Mouse (Mus musculus): Measurements from ENCODE around the gene 4930435E12Rik.
"Not testable (repeated sequence)": the region's sequence is repeated elsewhere in the genome, so short reads cannot be mapped to it uniquely, and the experiment has no call there.

The 4930435E12Rik gene

DNA sequence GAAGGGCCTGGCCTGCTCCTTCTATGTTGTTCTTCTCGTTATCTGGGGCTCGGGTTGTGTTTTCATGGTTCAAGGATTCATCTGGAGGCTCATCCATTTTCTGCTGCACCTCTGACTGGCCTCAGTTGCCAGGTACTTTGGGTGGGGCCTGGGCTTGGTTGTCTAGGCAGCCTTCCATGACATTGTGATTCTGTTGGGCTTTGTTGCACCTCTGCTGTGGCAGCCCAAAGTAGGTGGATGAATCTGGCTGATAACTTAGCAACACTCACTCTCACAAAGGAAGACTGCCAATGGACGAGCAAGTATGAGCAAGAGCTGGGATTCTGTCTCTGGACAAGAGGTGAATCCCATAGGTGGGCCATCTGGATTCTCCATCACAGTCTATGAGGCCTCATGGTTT, at the start of gene 4930435E12Rik:
Gene 4930435E12Rik (minus strand): TSS at position 101 of the 400 bp plus-strand sequence.
- DNase-seq, result no peak

DNA sequence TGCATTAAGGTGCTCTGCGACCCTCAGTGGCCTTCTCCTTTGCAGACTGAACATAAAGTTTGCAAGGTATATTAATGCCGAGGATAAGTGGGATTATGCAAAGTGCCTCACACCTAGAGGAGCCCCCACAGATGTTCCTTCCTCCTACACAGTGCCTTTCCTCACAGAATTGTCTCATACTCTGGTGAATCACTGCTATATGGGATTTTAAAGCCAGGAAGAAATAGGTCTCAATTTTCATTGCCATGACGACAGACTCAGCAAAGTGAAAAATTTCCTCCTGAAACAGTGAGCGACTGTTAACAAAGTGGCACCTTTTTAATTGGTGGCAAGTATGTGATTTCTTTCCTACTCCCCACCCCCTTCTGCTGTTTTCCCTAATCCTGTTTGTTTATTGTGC, 45.9 kb upstream of the 4930435E12Rik start:
- DNase-seq, result no peak

DNA sequence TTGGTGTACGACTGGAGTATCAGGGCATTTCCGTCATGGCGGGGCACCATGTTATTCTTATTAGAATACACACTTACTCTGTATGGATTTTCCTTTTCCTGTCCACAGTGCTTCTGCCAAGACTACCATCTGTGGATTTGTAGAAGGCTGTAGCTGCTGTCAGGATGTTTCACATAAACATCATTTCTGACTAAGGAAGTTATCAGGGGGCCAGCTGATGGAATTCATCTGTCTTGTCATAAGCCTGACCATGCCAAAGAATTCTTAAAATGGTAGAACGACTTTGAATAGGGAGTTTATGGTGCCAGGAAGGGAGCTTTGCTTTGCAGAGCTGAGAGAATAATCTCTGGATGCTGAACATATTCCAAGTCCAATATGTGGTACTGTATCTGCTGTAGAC, 44.7 kb upstream of the 4930435E12Rik start:
- no peak for DNase-seq

DNA sequence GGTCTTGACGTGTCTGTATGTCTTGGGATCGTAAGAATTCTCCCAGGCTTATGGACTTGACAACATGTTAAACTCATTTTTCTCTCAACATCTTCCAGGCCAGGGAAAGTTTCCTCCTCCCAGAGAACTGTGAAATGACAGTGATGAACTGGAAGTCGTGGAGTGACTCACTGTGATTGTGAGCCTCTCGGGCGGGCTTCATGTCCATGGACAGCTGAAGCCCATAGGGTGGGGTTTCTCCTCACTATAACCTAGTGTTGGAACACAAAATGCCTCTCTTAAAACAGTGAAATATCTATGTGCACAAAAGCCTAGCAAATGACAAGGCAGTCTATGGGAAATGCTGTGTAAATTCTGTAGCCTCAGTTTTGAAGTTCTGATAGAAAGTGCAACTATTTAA, 35.8 kb upstream of the 4930435E12Rik start:
- no peak for DNase-seq

DNA sequence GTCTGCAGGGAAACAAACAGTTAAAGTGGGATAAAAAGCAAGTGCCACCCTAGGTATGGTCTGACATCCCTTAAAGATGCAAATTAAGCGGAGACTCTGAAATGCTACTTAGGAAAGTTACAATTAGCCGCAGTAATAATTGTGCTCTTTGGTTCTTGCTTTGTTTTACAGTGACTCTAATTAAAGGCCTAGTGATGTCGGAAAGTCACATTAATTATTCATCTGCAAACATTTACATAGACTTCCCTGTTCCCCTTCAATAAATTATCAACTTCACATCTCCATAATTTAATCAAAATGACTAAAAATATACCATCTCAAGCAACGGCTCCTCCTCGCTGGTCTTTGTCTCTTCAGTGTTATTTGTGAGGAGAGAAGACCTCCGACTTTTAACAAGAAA, 32.0 kb upstream of the 4930435E12Rik start:
- no peak for DNase-seq

DNA sequence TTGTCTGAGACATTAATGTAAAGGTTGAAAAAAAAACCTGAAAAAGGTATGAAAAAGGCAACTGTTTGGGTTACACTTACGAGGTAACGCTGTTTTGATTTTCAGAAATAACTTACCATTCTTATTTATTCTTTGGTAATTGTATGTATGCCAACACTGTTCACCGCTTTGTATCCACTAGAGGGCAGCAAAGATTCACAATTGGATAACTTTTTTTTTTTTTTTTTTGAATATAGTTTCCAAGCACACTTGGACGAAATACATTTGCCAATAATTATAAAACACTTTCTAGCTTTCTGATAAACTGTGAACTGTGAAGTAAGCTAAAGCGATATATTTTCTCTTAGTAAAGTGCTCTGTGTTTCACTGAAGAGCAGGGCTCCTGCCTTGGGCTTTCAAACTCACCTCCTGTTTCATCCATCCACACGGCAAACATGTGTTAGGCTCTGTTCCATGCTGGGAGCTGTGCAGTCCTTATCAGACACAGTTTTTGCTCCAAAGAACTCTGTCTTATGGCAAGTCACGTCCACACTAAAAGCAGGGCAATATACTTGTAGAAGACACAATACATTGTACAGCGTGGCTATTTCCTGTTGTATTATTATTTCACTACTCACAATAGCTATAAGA, 29.7 kb upstream of the 4930435E12Rik start:
- peak; percentile 16 for DNase-seq

DNA sequence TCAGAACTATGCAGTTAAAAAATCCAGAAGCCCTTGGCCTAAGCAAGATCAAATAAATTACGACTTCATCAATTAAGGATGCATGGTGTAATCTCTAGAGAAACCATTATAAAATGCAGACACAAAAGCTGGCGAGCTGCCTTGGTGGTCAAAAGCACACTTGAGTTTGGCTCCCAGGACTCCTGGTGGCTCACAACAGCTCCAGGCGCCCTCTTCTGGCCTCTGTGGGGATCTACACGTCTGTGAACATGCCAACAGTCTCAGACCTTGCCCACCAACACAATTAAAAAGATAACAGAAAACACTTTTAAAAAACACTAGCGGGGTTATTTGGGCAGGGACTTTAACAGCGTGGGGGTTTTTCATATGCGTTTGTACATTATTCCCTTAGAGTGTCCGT, 16.0 kb downstream of the 4930435E12Rik start:
- DNase-seq, result peak; percentile 77

DNA sequence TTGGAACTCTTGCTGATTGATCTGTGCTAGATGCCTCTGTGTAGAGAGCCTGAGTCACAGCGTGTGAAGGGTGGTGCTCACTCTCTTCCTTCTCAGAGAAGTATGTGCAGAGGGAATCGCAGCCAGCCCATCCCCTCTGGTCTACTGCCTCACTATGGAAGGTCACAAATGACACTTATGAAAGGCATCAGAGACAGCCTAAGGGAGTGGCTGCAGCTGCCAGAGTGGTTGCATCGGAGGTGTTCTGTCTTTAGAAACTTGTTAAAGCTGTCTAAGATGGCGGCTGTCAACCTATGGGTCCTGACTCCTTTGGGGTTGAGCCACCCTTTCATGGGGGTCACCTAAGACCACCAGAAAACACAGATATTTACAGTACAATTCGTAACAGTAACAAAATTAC, 18.4 kb downstream of the 4930435E12Rik start:
- DNase-seq, result no peak

DNA sequence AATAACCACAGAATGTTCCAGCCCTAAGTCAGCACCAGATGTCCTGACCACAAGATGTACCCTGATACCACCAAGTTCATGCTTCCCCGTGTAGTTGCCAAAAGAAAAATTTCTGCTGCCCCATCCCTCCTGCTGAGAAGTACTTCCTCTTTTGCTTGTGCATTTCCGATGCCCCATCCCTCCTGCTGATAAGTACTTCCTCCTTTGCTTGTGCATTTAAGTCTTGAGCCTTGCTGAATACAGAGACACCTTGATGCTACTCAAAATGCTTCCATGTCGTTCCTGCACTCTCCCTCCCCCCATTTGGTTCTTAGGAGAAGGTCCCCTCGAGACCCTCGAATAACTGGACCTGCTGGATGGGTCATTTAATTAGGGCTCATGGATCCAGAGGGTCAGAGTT, 20.8 kb downstream of the 4930435E12Rik start:
- DNase-seq, result not testable (repeated sequence)

DNA sequence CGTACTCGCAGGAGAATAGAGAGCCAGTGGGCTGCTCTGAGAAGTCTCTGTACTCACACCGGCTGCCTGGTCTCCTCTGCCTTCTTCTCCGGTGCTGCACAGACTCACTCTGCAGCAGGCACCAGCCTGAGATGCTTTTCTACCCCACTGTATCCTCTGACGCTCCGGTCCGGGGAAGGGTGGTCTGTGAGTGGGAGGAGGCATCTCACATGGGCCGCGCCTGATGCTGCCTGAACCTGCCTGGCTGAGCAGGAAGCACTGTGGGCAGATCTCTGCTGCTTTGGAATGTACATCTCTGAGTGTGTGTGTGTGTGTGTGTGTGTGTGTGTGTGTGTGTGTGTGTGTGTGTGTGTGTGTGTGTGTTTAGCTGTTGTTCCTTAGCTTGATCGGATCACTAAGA, 28.5 kb downstream of the 4930435E12Rik start, which contains the start of gene Upk1b:
Gene Upk1b (minus strand): TSS at position 238 of the 400 bp plus-strand sequence.
- peak; percentile 20 for DNase-seq

DNA sequence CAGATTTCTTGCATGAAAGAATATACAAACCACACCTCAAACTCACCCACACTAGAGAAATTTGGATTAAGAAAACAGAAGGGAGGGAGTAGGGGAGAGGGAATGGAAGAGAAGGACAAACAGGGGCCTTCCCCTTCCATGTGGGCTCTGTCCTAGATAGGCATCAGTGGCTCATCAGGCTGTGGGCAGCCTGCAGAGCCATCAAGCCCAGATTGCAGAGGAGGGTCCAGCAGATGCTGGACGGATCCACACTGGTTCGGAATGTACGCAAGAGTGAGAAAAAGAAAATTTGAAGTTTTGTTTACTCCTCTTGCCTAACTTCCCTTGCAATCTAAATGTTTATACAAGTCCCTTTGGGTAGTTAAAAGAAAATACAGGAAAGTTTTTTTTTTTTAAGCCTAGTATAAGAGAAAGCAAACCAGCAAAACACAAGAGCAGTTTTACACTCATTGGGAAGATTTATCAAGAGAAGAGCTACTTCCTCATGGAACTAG, 29.5 kb downstream of the 4930435E12Rik start:
- DNase-seq, result no peak

DNA sequence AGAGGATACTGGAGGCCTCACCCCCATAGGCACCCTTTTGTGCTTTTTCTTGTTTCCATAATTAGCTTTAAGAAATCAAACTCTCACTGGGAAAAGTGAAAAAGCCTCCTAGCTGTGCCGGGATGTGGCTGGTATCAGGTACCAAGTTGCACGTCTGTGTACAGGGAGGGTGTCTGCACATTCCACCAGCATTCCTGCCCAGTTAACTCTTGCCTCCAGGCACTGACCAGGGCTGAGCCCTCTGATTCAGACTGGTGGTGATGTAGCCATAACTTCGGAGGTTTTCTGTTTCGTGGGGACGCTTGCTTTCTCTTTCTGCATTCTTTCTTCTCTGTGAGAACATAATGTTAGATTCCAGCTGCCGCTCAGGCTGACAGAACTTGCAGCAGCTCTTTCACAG, 35.4 kb downstream of the 4930435E12Rik start:
- no peak for DNase-seq

DNA sequence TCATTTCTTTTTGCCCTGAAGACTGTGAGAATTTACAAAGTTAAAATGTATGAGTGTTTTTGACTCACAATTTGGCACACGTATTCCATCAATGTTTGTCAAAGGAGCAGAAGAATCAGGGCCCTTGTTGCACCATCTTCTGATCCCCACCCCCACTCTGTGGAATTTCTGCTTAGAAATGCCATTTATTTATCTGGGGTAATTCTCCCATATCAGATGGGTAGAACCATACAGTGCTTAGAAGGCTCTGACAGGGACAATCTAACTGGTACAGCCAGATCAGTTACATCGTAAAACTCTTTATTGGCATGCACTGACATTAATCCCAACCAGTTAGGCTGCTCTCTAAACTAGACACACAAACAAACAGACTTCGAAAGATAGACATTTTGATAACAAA, 38.6 kb downstream of the 4930435E12Rik start:
- DNase-seq, result no peak

DNA sequence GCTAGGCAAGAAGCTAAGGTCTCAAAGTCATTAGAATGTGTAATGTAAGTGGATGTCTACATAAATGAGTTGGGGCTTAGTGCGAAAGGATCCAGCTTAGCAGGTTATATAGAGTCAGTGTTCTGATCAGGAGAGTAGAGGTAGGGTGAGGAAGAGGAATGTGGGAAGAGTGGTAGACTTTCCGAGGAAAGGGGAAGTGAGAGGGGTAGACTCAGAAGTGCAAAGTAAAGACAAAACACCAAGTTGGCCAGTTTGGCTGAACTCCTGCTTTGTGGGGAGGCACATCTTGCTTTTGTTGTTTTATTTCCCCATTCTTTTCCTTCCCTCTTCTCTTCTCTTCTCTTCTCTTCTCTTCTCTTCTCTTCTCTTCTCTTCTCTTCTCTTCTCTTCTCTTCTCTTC, 39.5 kb downstream of the 4930435E12Rik start:
- no peak for DNase-seq

DNA sequence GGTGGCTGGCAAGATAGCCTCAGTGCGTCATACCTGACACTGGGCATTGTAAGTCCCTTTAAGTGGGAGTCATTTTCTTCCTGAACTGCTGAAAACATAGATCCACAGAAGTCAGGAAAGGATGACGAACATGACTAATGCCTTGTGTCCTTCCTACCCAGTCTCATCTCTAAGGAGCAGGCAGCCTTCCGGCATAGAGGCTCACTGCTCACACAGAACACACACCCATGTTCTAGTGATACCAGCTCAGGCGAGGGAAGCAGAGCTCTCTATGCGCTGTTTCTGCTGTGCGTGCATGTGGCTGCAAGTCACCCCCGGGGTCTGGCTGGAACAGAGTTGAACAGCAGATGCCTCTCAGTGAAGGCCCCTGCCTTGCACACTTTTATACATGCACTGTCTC, 43.2 kb downstream of the 4930435E12Rik start:
- no peak for DNase-seq

DNA sequence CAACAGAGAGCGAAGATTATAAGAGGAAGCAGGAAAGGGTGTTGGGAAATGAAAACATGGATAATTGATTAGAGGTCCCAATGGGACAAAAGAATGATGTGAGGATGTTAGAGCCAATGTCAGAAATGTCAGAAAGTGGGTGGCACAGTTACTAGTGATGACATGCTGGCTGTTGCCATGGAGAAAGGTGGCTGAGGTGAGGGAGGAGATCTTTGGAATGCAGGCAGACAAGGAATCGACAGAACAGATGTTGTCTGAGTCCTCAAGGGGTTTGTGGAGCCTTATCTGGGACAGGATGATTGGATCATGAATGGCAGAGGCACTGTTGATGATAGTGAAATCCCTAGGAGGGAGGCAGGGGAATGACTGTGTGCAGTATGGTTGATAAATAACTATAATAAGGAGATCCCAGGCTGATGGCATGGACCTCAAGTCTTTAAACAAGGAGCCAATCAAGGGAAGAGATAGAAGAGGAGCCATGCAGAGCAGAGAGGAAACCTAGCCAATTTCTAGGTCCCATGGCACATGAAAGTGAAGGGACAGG, 46.0 kb downstream of the 4930435E12Rik start:
- DNase-seq, result no peak

DNA sequence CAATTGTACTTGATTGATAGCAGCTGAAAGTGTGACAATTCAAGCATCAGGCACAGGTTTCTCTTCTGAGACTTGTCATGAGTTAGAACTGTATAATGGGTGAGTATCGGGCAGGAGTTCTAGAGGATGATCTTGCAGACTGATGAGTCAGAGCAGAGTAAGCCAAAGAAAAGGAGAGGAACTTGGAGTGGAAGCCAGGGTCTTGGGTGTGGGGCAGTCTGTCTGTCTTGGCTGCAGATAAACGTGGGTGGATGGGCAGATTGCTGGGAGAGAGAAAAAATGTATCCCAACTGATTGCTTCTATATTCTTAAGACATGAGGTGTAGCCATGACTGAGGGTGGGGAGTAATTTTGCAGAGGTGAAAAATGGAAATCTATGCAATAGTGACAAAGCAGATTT, 46.6 kb downstream of the 4930435E12Rik start:
- no peak for DNase-seq

DNA sequence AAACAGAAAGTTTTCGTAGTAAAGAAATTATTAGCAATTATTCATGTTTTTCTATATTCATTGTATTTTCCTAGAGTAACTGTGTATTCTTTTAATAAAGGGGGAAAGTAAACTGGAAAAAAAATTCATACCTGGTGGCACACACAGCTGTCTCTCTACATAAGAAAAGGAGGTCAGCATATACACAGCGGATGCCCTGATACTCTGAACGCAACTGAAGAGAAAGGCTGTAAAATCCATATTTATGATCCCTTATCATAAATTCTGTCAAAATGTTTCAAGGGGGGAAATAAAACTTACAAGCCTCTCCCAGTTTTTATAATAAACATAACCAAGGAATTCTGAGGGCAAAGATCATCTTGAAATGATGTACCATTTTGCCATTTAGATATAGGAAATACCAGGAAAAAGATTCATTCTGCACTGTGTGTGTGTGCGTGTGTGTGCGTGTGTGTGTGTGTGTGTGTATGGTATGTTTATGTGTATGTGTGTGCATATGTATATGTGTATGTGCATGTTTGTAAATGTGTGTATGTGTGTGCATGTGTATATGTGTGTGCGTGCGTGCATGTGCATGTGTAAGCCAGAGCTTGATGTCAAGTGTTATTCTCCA, 47.5 kb downstream of the 4930435E12Rik start:
- DNase-seq, result no peak

DNA sequence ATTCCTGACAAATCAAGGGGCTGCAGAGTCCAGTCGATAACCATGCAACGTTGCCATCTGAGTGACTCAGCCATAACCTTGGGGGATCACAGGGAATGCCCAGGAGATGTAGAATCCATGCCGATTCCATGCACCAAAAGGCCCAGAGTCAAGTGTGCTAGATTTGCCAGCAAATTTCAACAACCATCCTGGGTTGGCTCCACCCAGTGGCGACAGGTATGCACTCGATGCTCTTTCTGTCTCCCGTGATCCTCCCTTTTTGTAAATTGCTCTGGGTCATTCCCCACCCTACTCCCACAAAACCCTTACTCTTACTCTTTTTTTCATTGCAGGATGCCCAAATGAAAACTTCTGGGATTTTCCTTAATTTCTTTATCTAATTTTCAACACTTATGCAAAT, 52.2 kb downstream of the 4930435E12Rik start:
- no peak for DNase-seq

DNA sequence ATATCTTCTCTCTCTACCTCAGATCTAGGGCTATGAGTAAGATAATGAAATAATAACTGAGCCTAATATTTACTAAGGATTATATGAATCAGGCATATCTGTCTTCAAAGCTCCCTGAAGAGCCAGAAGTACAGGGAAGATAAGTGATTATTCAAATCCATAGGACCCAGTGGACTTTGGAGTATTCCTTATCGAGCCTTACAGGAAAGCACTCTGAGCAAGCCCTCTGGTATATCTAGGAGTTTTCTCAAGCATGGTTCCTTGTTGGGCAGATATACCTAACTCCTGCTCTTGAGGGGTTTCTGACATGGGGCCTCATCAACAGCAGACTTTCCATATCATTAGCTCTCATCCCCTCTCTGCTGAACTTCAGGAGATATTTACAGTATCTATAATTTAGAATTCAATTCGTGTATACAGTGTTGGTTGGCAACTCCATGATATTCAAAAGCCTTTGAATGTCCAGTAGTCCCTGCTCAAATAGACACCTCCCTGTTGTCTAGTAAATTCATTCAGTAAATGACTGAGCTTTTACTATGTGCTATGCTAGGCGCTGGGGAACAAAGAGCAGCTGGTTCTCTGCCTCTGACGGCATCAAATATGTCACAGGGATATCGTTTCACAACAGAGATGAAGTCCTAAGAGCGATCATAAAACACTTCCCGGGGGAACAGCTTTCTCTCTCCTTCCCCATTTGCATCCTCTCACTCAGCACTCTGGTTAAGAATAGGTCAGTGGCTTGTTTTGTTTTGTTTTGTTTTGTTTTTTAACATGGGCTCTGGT, 53.4 kb downstream of the 4930435E12Rik start:
- DNase-seq, result no peak

DNA sequence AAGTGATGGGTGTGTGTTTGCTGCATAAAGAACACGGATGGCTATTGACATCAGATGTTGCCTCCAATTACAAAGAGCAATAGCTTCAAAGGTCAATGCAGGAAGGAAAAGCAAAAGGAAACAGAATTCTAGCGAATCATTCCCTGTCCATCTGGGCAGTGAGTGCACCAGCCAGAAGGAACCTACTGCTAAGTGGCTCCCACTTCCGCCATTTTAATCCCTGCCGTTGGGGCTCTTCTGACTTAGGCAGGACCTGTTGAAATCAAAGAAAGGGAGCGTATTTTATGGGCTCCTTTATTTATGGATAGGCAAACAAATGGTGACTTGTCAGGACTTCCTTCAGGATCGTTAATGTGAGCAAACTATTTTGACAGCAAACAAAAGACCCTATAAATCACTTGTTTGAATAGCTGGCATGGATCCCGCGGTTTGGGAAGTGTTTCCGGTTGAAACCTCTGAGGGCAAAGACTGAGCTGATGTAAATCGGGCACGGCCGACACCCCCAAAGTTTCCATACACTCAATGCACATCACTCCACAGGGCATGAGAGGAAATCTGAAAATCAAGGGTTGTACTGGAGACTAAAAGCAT, 55.5 kb downstream of the 4930435E12Rik start:
- no peak for DNase-seq

DNA sequence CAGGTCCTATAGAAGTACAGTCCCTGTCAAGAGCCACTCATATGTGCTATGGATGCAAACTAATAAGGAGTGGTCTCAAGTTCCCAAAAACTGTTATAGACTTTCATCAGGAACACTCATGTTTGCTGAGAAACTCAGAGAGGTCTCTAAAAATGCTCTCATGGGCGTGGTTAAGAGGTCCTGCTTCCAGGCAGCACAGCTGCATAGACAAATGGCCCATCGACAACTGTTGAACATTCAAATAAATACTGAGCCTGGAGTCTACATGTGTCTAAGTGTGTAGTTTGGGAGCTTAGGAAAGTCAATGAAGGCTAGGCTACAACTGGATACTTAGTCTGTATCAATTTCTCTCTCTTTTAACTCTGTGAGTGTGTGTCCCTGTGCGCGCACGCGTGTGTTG, 57.4 kb downstream of the 4930435E12Rik start:
- no peak for DNase-seq

DNA sequence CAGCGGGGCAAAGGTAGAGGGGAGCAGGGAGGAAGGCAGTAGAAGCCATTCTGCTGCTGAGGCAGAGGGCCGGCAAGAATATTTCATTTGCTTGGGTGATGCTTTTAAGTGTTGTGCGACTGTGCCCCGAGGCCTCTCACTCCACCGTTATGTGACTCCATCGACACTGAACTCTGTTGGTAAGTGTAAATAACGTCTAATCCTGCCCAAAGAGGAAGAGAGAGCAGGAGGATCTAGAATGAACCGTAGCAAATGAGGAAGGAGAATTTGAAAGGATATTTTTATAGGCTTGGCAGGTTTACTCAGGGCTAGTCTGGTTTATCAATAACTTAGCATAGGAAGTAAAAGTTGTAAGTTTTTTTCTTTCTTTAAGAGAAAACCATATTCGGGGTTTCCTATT, 59.0 kb downstream of the 4930435E12Rik start:
- no peak for DNase-seq

Measured in thymus, postnatal 4 days (tissue).